Mouse (Mus musculus): ENCODE data around the gene Sparcl1. TPM values are rescaled to one million over a fixed set of nuclear protein-coding genes. Genes with fewer than 3 reads are reported as not detected.

Sparcl1 gene
- polyA plus RNA-seq, 1 experiment = 1,512 TPM

Other genes with a start within 250 kb of the Sparcl1 start
- 9.4 and 11.6 TPM in 2 replicates for gene Klhl8, start 202.5 kb downstream of the Sparcl1 start, polyA plus RNA-seq (2012; rRNA removed)
- gene Hsd17b13, start 136.3 kb downstream of the Sparcl1 start, polyA plus RNA-seq (2012; rRNA removed) = 1.4 and 1.7 TPM in 2 replicates
- gene Hsd17b11, start 91.8 kb downstream of the Sparcl1 start, polyA plus RNA-seq (2012; rRNA removed) = 77.1 and 90.8 TPM in 2 replicates
- 50.6 and 55.6 TPM in 2 replicates for gene Nudt9, start 67.4 kb downstream of the Sparcl1 start, polyA plus RNA-seq (2012; rRNA removed)
- not detected in 2 replicates for gene Gm17660, start 36.1 kb downstream of the Sparcl1 start, polyA plus RNA-seq (2012; rRNA removed)
- gene Dspp, start 57.0 kb upstream of the Sparcl1 start, polyA plus RNA-seq (2012; rRNA removed) = not detected in 2 replicates
- 0.03 and 0.04 TPM in 2 replicates for gene Dmp1, start 88.9 kb upstream of the Sparcl1 start, polyA plus RNA-seq (2012; rRNA removed)
- gene Ibsp, start 185.4 kb upstream of the Sparcl1 start, polyA plus RNA-seq (2012; rRNA removed) = 0.04 and 0.07 TPM in 2 replicates
- gene Mepe, start 211.6 kb upstream of the Sparcl1 start, polyA plus RNA-seq (2012; rRNA removed) = not detected in 2 replicates

All from urinary bladder, adult 2 months (tissue).